Mouse (Mus musculus): ENCODE data around the gene Vmn2r99. TPM values are rescaled to one million over a fixed set of nuclear protein-coding genes. Genes with fewer than 3 reads are reported as not detected.

Vmn2r99 gene
- not detected in 2 replicates for polyA plus RNA-seq (2012)

- TF ChIP-seq GATA1 (IDR thresholded peaks at IDR 0.05; ENCODE audit: low read length) = no peak
These were observed at the start of gene Vmn2r99 for GRCm38 (mm10) chr17:19361649-19362048. Vmn2r99 (plus strand) TSS chr17:19361949.

GRCm38 (mm10) chr17:19437623-19438022, 75.9 kb downstream of the Vmn2r99 start:
- no peak for TF ChIP-seq GATA1 (IDR thresholded peaks at IDR 0.05; ENCODE audit: low read length)

GRCm38 (mm10) chr17:19444932-19445331, 83.2 kb downstream of the Vmn2r99 start:
- TF ChIP-seq GATA1 (IDR thresholded peaks at IDR 0.05; ENCODE audit: low read length) = no peak

Other genes with a start within 250 kb of the Vmn2r99 start
- not detected in 2 replicates for gene Vmn2r100, start 142.8 kb downstream of the Vmn2r99 start, polyA plus RNA-seq (2012)
- gene Vmn2r101, start 215.3 kb downstream of the Vmn2r99 start, polyA plus RNA-seq (2012) = not detected in 2 replicates

All from G1E-ER4 (cell line).